Mouse (Mus musculus) neural tube, embryonic 13.5 days (tissue): ENCODE measurements around the gene Dnajc13. TPM values are rescaled to one million over a fixed set of nuclear protein-coding genes. Genes with fewer than 3 reads are reported as not detected.

Experiments used
- ATAC-seq: fragments of 200-750 bp; cut with Nextera tagmentation; 2 replicates; pipeline ENCODE4 v1.8.0; 2017; ENCODE audit warnings: low read depth, mild to moderate bottlenecking, moderate TSS enrichment, moderate library complexity
- H3K27ac ChIP-seq: fragments of 300-500 bp; sonication (generic); replicated peaks from 2 replicates; pipeline ENCODE4 v1.5.1; 2015; ENCODE audit warnings: moderate library complexity, mild to moderate bottlenecking, inconsistent platforms
- H3K27me3 ChIP-seq: fragments of 300-500 bp; sonication (generic); 2 replicates; pipeline ENCODE4 v1.6.1; 2015; ENCODE audit warnings: mild to moderate bottlenecking, inconsistent platforms
- H3K36me3 ChIP-seq: fragments of 300-500 bp; sonication (generic); 2 replicates; pipeline ENCODE4 v1.6.1; 2015; ENCODE audit warnings: mild to moderate bottlenecking, inconsistent platforms
- H3K4me1 ChIP-seq: fragments of 300-500 bp; sonication (generic); replicated peaks from 2 replicates; pipeline ENCODE4 v1.6.1; 2015; ENCODE audit warnings: inconsistent platforms
- H3K4me2 ChIP-seq: fragments of 300-500 bp; sonication (generic); 2 replicates; pipeline ENCODE4 v1.6.1; 2015; ENCODE audit warnings: inconsistent platforms, mild to moderate bottlenecking, moderate library complexity
- H3K4me3 ChIP-seq: fragments of 300-500 bp; sonication (generic); 2 replicates; pipeline ENCODE4 v1.5.1; 2015; ENCODE audit warnings: mild to moderate bottlenecking, inconsistent platforms
- H3K9ac ChIP-seq: fragments of 300-500 bp; sonication (generic); 2 replicates; pipeline ENCODE4 v1.6.1; 2015; ENCODE audit warnings: moderate library complexity, mild to moderate bottlenecking, inconsistent platforms
- H3K9me3 ChIP-seq: fragments of 300-500 bp; sonication (generic); 2 replicates; pipeline ENCODE4 v1.6.1; 2016; ENCODE audit warnings: inconsistent platforms
- WGBS: fragments of 180-500 bp; shearing (Covaris S2); methylation state at CpG from one replicate; pipeline ENCODE4 v1.1.7; 2015; 5-methylcytosine and 5-hydroxymethylcytosine counted together
- polyA plus RNA-seq: library from polyadenylated mRNA; unstranded; fragments of >200 nt; fragmentation: Nextera tagmentation; extraction: Ambion mirVana; gene quantifications from 2 replicates; pipeline ENCODE4 v1.2.1, GENCODE M21; 2015

Gene Dnajc13
- polyA plus RNA-seq, 1 experiment from 2014 or later, result 16.3 TPM

DNA sequence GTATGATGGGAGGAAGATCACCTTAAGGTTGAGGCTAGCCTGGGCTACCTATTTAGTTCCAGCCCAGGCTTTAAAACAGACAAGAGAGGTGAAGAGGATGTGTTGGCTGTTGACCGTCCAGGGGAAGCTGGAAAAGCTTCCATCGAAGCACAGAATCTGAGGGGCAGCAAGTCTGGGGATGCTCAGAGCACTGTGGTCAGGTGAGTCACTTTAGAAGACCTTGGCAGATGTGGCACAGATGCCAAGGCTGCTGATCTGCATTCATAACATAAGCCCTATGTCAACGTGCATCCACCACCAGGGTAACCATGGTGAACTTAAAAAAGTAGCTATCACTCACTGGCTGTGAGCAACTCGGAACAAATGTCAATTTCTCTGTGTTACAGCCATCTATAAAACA is 11.0 kb downstream of the Dnajc13 start:
- ATAC-seq, result no peak
- no peak overlapping the region for H3K27ac ChIP-seq
- H3K36me3 ChIP-seq, result no peaks in the 10 kb centered on the region
- H3K4me2 ChIP-seq, result no peak overlapping the region
- H3K4me1 ChIP-seq, result peaks cover 21% of the 10 kb centered on the region
- 80% methylated on average over 4 of the region's 4 CpGs for WGBS
- no peak overlapping the region for H3K4me3 ChIP-seq
- no peaks in the 10 kb centered on the region for H3K9me3 ChIP-seq
- no peak overlapping the region for H3K9ac ChIP-seq
- no peaks in the 10 kb centered on the region for H3K27me3 ChIP-seq

DNA sequence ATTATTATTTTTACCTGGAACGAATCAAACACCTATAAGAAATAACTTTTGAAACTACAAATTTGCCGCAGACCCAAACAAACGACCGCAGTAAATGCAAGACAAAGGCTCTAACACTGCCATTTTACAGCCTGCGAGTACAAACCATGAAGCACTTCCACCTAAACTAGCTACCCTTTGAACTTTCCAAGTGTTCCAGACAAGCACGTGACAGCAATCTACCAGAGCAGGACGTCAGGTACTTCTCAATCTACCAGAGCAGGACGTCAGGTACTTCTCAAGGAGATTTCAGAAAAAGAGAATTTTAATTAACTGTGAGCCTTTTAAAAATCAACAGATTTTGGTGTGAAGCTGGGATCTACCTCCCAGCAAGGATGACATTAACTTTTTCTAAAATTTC is 11.6 kb downstream of the Dnajc13 start:
- H3K27me3 ChIP-seq, result no peaks in the 10 kb centered on the region
- no peak overlapping the region for H3K4me3 ChIP-seq
- no peak overlapping the region for H3K27ac ChIP-seq
- H3K36me3 ChIP-seq, result no peaks in the 10 kb centered on the region
- WGBS, result 56% methylated on average over 8 of the region's 8 CpGs
- ATAC-seq, result no peak
- H3K4me2 ChIP-seq, result no peak overlapping the region
- H3K9ac ChIP-seq, result no peak overlapping the region
- peaks cover 21% of the 10 kb centered on the region for H3K4me1 ChIP-seq
- no peaks in the 10 kb centered on the region for H3K9me3 ChIP-seq

DNA sequence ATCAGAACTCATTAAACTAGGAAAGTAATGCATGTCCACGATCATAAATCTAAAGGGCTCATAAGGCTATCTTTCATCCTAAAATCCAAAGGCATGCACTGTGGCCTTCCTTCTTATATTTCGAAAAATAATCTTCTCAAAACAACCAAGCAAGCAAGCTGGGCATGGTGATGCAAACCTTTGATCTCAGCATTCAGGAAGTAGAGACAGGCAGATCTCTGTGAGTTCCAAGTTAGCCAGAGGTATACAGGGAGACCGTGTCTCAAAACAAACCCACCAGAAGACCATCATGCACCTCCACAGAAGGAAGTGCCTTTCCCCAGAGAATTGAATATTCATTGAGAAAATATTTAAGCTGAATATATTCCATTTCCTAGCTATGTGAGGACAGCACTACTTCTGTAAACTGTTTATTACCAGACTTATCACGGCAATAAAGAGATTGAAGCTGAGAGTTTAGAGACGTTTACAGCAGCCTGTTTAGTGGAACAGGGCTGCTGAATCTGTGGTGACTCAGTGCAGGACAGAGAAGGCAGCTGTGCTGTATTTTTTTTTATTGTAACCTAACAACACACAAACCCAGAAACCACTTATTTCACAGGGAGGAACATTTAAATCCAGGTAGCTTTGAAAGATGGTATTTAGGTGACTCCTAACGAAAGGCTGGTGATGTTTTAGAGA is 15.3 kb downstream of the Dnajc13 start:
- Histone ChIP-seq H3K27ac (0 out of 2 replicates have a peak overlapping the region, but pooled peaks have one; percentile 2), H3K4me1 (peaks cover 6% of the 10 kb centered on the region), H3K4me3 (no peak overlapping the region), H3K36me3 (0 out of 2 replicates have a peak, but pooled peaks cover 7% of the 10 kb centered on the region), H3K9ac (no peak overlapping the region), H3K9me3 (no peaks in the 10 kb centered on the region), H3K27me3 (no peaks in the 10 kb centered on the region), H3K4me2 (no peak overlapping the region)
- no peak for ATAC-seq
- 66% methylated on average over 6 of the region's 6 CpGs for WGBS

DNA sequence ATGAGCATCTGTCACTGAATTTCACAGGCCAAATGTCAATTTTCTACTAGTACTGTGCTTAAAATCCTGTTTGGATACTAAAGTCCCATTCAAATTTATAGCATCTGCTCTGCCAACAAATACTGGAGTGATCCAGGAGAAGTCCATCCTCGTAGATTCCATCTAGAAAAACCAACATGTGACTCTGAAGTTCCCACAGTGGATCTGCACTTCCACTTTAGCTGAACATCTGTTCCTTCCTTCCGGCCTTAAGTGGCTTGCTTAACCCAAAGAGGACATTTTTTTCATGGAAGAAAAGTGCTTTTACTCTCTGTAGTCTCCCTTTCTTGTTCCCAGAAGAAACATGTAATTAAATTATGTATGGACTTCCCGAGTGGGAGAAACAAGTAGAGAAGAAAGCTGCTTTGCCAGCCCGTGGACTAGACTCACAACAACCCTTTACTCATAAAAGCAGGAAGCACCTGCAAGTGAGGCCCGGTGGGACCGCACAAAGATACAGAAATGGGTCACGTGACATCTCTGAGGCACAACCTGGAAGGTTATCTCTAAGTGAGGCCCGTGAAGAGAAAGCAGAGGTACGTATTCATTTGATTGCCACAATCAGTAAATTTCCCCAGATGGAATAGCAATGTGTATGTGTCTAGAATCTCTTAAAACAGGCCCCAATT is 18.8 kb downstream of the Dnajc13 start:
- Histone ChIP-seq H3K36me3 (0 out of 2 replicates have a peak, but pooled peaks cover 13% of the 10 kb centered on the region), H3K9ac (no peak overlapping the region), H3K4me2 (no peak overlapping the region), H3K27ac (no peak overlapping the region), H3K27me3 (no peaks in the 10 kb centered on the region), H3K4me3 (no peak overlapping the region), H3K9me3 (no peaks in the 10 kb centered on the region), H3K4me1 (peaks cover 6% of the 10 kb centered on the region)
- ATAC-seq, result no peak
- WGBS, result 81% methylated on average over 9 of the region's 9 CpGs

DNA sequence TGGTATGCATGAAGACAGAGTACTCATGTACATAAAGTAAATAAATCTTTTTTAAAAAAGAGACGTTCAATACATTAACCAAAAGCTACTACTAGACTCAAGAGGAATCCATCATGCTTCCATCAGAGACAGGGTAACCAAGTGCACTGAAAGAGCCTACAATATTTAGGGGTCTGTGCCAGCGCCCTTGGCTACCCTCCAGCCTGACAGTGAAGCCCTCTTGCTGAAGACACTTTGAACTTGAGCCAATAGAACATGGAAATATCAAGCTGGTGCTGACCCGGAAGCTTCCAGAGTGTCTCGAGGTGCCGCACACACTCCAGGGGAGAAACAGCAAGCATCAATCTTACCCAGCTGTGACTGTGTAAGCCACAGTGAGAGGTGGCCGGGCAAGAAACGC is 22.6 kb downstream of the Dnajc13 start:
- H3K27me3 ChIP-seq, result no peaks in the 10 kb centered on the region
- H3K36me3 ChIP-seq, result peaks cover 33% of the 10 kb centered on the region
- peaks cover 12% of the 10 kb centered on the region for H3K4me1 ChIP-seq
- H3K27ac ChIP-seq, result no peak overlapping the region
- no peak for ATAC-seq
- no peak overlapping the region for H3K9ac ChIP-seq
- 92% methylated on average over 7 of the region's 7 CpGs for WGBS
- no peak overlapping the region for H3K4me2 ChIP-seq
- H3K4me3 ChIP-seq, result no peak overlapping the region
- no peaks in the 10 kb centered on the region for H3K9me3 ChIP-seq

DNA sequence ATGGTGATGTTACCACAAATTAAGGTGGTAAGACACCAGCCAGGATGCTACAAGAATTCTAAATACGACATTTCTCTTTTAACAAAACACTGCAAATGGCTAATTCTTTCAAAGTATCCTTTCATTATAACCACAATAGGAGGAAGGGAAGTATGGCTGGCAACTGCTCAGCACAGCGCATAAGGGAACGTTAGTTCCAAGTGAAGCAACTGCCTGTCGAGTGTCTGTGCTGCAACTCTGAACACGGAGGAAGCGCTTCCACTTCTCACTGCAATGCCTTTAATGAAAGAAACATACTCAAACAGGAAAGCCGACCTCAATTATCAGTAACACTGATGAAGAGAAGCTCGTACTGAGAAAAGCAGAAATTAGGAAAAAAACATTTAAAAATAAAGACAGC is 23.7 kb downstream of the Dnajc13 start:
- no peak for ATAC-seq
- Histone ChIP-seq H3K9me3 (no peaks in the 10 kb centered on the region), H3K36me3 (peaks cover 36% of the 10 kb centered on the region), H3K4me2 (no peak overlapping the region), H3K9ac (no peak overlapping the region), H3K4me1 (peaks cover 13% of the 10 kb centered on the region), H3K27ac (no peak overlapping the region), H3K4me3 (no peak overlapping the region), H3K27me3 (no peaks in the 10 kb centered on the region)
- WGBS, result 93% methylated on average over 8 of the region's 8 CpGs

DNA sequence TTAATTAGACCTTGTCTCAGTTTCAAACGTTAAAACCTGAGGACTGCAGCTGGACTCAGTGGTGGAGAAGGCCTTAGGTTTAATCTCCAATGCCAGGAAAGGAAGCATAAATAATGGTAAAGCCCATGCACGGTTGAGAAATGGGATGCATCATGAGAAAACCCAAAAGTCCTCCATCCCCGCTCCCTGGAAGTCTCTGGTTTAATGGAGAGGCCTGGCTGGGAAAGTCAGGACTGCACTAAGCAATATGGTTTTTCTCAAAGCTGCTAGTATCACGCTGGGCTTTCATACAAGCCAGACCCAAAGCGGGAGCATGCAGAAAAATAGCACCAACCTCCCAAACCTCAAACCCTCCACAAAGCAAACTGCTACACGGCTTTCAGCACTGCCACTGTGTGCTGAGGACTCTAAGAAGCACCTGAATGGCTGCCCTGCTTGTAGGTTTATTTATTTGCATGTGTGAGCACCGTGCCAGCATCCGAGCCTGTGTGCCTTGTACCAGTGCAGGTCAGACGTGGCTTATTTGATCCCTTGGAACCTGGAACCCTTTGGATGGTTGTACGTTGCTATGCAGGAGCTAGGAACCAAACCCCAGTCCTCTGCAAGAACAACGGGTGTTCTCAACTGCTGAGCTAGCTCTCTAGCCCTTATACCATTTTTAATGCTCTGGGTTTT is 26.3 kb downstream of the Dnajc13 start:
- no peaks in the 10 kb centered on the region for H3K27me3 ChIP-seq
- no peak overlapping the region for H3K4me2 ChIP-seq
- peaks cover 61% of the 10 kb centered on the region for H3K36me3 ChIP-seq
- H3K4me3 ChIP-seq, result no peak overlapping the region
- 93% methylated on average over 11 of the region's 11 CpGs for WGBS
- no peak overlapping the region for H3K9ac ChIP-seq
- no peak for ATAC-seq
- no peaks in the 10 kb centered on the region for H3K9me3 ChIP-seq
- peaks cover 13% of the 10 kb centered on the region for H3K4me1 ChIP-seq
- H3K27ac ChIP-seq, result peak overlapping the region; percentile 55

DNA sequence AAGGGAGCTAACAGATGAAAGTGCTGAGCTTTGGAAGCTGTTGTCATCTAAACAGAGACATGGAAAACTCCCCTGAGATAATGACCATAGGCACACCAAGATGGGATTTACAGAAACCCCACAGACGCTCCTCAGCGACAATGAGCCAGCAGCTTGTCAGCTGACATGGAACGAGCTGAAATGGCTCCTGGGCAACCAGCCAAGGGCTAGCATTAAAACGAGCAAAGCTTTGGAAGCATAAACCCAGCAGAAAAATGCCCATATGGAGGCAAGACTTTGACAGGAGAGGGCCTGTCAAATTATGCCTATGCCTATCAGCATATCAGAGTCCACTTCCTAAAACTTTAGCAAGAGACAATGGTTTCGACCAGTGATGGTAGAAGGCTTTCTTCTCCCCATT is 27.0 kb downstream of the Dnajc13 start:
- Histone ChIP-seq H3K4me2 (no peak overlapping the region), H3K4me3 (no peak overlapping the region), H3K4me1 (peaks cover 13% of the 10 kb centered on the region), H3K9me3 (no peaks in the 10 kb centered on the region), H3K27ac (peak overlapping the region; percentile 55), H3K27me3 (no peaks in the 10 kb centered on the region), H3K36me3 (peaks cover 66% of the 10 kb centered on the region), H3K9ac (no peak overlapping the region)
- WGBS, result 50% methylated on average over 5 of the region's 5 CpGs
- no peak for ATAC-seq

DNA sequence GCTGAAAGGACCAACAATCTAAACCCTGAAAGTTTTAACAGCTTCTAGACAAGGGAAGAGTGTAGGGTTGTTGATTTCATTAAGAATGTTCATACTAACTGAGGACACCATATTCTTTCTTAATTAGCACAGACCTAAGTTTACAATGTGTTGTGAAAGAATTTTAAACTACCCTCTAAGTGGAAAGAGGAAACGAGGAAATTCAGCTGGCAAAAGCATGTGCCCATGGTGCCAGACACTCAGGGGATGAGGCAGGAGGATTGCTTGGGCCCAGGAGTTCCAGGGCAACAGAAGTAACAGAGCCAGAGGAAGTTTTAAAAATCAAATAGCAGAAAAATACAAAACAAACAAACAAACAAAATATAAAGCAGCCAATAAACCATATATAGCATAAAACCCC is 28.9 kb downstream of the Dnajc13 start:
- 92% methylated on average over 1 of the region's 1 CpGs for WGBS
- peaks cover 75% of the 10 kb centered on the region for H3K36me3 ChIP-seq
- ATAC-seq, result no peak

DNA sequence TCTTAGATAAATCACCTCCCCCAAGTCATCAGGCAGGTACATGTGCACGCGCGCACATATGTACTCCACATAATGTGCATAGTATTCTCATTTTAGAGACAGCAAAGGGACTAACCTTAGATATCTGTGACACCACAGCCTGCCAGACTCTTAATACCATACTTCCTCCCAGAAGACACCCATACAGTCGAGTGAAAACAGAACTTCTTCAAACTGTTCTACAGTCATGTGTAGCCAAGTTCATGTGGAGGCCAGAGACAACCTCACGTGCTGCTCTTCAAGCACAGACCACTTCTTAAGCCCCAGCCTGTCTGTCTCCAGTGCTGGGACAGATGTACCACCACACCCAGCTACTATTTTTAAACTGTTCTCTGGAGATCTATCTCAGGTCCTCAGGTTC is 29.7 kb downstream of the Dnajc13 start:
- no peak overlapping the region for H3K4me2 ChIP-seq
- H3K27ac ChIP-seq, result no peak overlapping the region
- peaks cover 81% of the 10 kb centered on the region for H3K36me3 ChIP-seq
- no peak for ATAC-seq
- no peak overlapping the region for H3K4me3 ChIP-seq
- no peaks in the 10 kb centered on the region for H3K27me3 ChIP-seq
- H3K9ac ChIP-seq, result no peak overlapping the region
- peaks cover 13% of the 10 kb centered on the region for H3K4me1 ChIP-seq
- WGBS, result 93% methylated on average over 5 of the region's 5 CpGs
- no peaks in the 10 kb centered on the region for H3K9me3 ChIP-seq

More for the DNA sequence above, 28.9 kb downstream of the Dnajc13 start:
- no peaks in the 10 kb centered on the region for H3K9me3 ChIP-seq
- H3K4me2 ChIP-seq, result no peak overlapping the region
- H3K4me3 ChIP-seq, result no peak overlapping the region
- H3K4me1 ChIP-seq, result peaks cover 13% of the 10 kb centered on the region
- no peak overlapping the region for H3K27ac ChIP-seq
- H3K27me3 ChIP-seq, result no peaks in the 10 kb centered on the region
- H3K9ac ChIP-seq, result no peak overlapping the region

DNA sequence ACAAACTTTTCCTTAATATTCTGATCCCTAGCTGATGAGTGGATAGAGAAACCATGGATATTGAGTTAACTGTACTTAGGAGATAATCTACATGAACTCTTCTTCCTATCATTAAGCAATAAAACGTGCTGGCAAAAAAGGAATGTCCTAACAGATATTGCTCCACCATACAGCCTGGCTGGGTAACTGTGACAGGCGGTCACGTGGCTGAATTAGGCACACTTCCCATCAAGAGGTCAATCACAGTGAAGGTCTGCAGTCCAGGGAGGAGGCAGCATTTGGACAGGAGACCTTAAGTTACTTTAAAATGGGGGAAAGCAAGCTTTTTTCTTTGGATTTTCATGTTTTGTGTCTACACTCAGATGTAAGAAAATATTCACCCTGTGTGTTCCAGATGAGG is 30.7 kb downstream of the Dnajc13 start:
- Histone ChIP-seq H3K9ac (no peak overlapping the region), H3K4me3 (no peak overlapping the region), H3K4me1 (peaks cover 13% of the 10 kb centered on the region), H3K27me3 (no peaks in the 10 kb centered on the region), H3K4me2 (no peak overlapping the region), H3K9me3 (no peaks in the 10 kb centered on the region), H3K27ac (no peak overlapping the region), H3K36me3 (peaks cover 75% of the 10 kb centered on the region)
- no peak for ATAC-seq
- 82% methylated on average over 3 of the region's 3 CpGs for WGBS

DNA sequence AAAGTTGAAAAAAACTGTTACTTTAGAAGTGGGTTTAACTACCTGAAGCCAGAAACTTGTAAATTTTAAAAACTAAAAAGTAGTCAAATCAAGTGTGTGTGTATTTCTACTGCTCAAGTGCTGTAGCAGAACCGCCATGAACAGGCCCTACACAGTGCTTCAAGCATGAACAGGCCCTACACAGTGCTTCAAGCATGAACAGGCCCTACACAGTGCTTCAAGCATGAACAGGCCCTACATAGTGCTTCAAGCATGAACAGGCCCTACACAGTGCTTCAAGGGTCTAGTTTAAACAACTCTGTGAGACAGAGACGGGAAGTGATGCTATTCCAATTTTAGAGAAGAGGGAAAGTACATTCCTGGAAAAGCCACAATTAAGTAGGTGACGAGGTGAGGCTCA is 51.3 kb downstream of the Dnajc13 start:
- peaks cover 71% of the 10 kb centered on the region for H3K36me3 ChIP-seq
- no peaks in the 10 kb centered on the region for H3K4me1 ChIP-seq
- H3K4me2 ChIP-seq, result no peak overlapping the region
- no peak overlapping the region for H3K4me3 ChIP-seq
- WGBS, result 95% methylated on average over 3 of the region's 3 CpGs
- no peak overlapping the region for H3K9ac ChIP-seq
- no peaks in the 10 kb centered on the region for H3K27me3 ChIP-seq
- H3K9me3 ChIP-seq, result no peaks in the 10 kb centered on the region
- ATAC-seq, result no peak
- no peak overlapping the region for H3K27ac ChIP-seq
